Mouse (Mus musculus) intestine, embryonic 14.5 days (tissue): ENCODE measurements around the gene Cd80. TPM values are rescaled to one million over a fixed set of nuclear protein-coding genes. Genes with fewer than 3 reads are reported as not detected.

Experiments used
- ATAC-seq: fragments of 200-750 bp; cut with Nextera tagmentation; replicated peaks from 2 replicates; pipeline ENCODE4 v1.8.0; 2017; ENCODE audit warnings: low read depth, moderate number of reproducible peaks, moderate TSS enrichment, moderate library complexity; ENCODE audit not compliant: low FRiP score, low TSS enrichment
- DNase-seq: peaks from one replicate; pipeline ENCODE4 v3.0.0-alpha.2; 2018; ENCODE audit warnings: low spot score
- H3K27ac ChIP-seq: fragments of 300-500 bp; sonication (generic); 2 replicates; pipeline ENCODE4 v1.5.1; 2014; ENCODE audit warnings: low read depth, mild to moderate bottlenecking, control low read depth
- H3K27me3 ChIP-seq: fragments of 300-500 bp; sonication (generic); replicated peaks from 2 replicates; pipeline ENCODE4 v1.6.1; 2014; ENCODE audit warnings: low read length, control low read depth; ENCODE audit not compliant: control insufficient read depth, insufficient read depth
- H3K36me3 ChIP-seq: fragments of 300-500 bp; sonication (generic); 2 replicates; pipeline ENCODE4 v1.6.1; 2014; ENCODE audit warnings: low read length, control low read depth; ENCODE audit not compliant: control insufficient read depth, insufficient read depth
- H3K4me1 ChIP-seq: fragments of 300-500 bp; sonication (generic); replicated peaks from 2 replicates; pipeline ENCODE4 v1.6.1; 2014; ENCODE audit warnings: low read length, control low read depth, mixed read lengths; ENCODE audit not compliant: control insufficient read depth, insufficient read depth
- H3K4me2 ChIP-seq: fragments of 300-500 bp; sonication (generic); 2 replicates; pipeline ENCODE4 v1.6.1; 2014; ENCODE audit warnings: low read length
- H3K4me3 ChIP-seq: fragments of 300-500 bp; sonication (generic); 2 replicates; pipeline ENCODE4 v1.5.1; 2014; ENCODE audit warnings: low read depth, low read length, control low read depth, mixed read lengths
- H3K9ac ChIP-seq: fragments of 300-500 bp; sonication (generic); 2 replicates; pipeline ENCODE4 v1.6.1; 2014; ENCODE audit warnings: mild to moderate bottlenecking, low read length
- H3K9me3 ChIP-seq: fragments of 300-500 bp; sonication (generic); 2 replicates; pipeline ENCODE4 v1.6.1; 2016; ENCODE audit warnings: low read length, control low read depth; ENCODE audit not compliant: control insufficient read depth
- WGBS: fragments of 180-500 bp; shearing (Covaris S2); extraction: QIAGEN DNeasy Blood & Tissue Kit; methylation state at CpG from one replicate; pipeline ENCODE4 v1.1.7; 2014; 5-methylcytosine and 5-hydroxymethylcytosine counted together
- polyA plus RNA-seq: library from polyadenylated mRNA; unstranded; fragments of >200 nt; fragmentation: Nextera tagmentation; extraction: Ambion mirVana; gene quantifications from 2 replicates; pipeline ENCODE4 v1.2.1, GENCODE M21; 2014

The Cd80 gene
- polyA plus RNA-seq, 1 experiment from 2014 or later = 0.31 TPM

GRCm38 (mm10) chr16:38431446-38432185 lies 23.7 kb upstream of the Cd80 start:
- peaks cover 5% of the 10 kb centered on the region; the same call in 1 of the 2 replicates for H3K4me1 ChIP-seq
- no peaks in the 10 kb centered on the region for H3K36me3 ChIP-seq
- no peak overlapping the region for H3K4me2 ChIP-seq
- WGBS = 34% methylated on average over 13 of the region's 13 CpGs
- no peak overlapping the region for H3K4me3 ChIP-seq
- no peaks in the 10 kb centered on the region for H3K27me3 ChIP-seq
- H3K27ac ChIP-seq = no peak overlapping the region
- no peak for DNase-seq
- no peak for ATAC-seq
- H3K9ac ChIP-seq = no peak overlapping the region
- no peaks in the 10 kb centered on the region for H3K9me3 ChIP-seq

- Histone ChIP-seq H3K9me3 (no peaks in the 10 kb centered on the region), H3K4me3 (no peak within 1 kb of the TSS), H3K4me2 (no peak within 1 kb of the TSS), H3K9ac (no peak within 1 kb of the TSS), H3K4me1 (peaks cover 5% of the 10 kb centered on the region; the same call in 1 of the 2 replicates), H3K27ac (no peak within 1 kb of the TSS), H3K27me3 (no peaks in the 10 kb centered on the region), H3K36me3 (no peaks in the 10 kb centered on the region)
- no peak for DNase-seq
- ATAC-seq = no peak
- WGBS = 74% methylated on average over 11 of the region's 11 CpGs
Observed at GRCm38 (mm10) chr16:38432498-38433425, 22.6 kb upstream of the Cd80 start, which contains the start of gene Pla1a. Gene Pla1a (minus strand): TSS chr16:38433145.

- no peaks in the 10 kb centered on the region for H3K9me3 ChIP-seq
- H3K4me2 ChIP-seq = no peak overlapping the region
- H3K27me3 ChIP-seq = no peaks in the 10 kb centered on the region
- no peaks in the 10 kb centered on the region for H3K36me3 ChIP-seq
- DNase-seq = no peak
- no peak overlapping the region for H3K9ac ChIP-seq
- peaks cover 5% of the 10 kb centered on the region; the same call in 1 of the 2 replicates for H3K4me1 ChIP-seq
- no peak overlapping the region for H3K27ac ChIP-seq
- WGBS = 88% methylated on average over 8 of the region's 8 CpGs
- no peak for ATAC-seq
- H3K4me3 ChIP-seq = no peak overlapping the region
Observed at GRCm38 (mm10) chr16:38433514-38433913, 21.8 kb upstream of the Cd80 start.

- ATAC-seq (no peak), DNase-seq (no peak)
- Histone ChIP-seq H3K4me1 (peaks cover 5% of the 10 kb centered on the region; the same call in 1 of the 2 replicates), H3K27me3 (no peaks in the 10 kb centered on the region), H3K27ac (no peak overlapping the region), H3K4me3 (no peak overlapping the region), H3K4me2 (no peak overlapping the region), H3K36me3 (no peaks in the 10 kb centered on the region), H3K9ac (no peak overlapping the region), H3K9me3 (no peaks in the 10 kb centered on the region)
- WGBS = 89% methylated on average over 4 of the region's 4 CpGs
Observed at GRCm38 (mm10) chr16:38434295-38434795, 21.0 kb upstream of the Cd80 start.

DNA sequence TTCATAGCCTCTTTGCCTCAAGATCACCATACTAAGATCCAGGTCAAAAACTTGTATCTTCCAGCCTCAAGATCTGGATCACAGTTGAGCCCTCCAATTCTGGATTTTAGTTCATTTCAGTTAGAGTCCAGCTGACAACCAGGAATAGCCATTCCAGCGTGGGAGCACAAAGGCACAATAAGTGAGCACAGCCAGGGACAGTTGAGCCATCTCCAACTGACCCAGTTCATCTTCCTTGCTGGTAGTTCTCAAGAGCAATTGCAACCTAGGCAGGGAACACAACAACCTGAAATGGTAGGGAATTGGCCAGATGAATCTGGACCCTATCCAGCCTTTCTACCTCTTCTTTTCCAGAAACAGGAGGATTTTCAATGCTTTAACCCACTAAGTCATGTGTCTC lies 16.2 kb upstream of the Cd80 start:
- no peak overlapping the region for H3K4me3 ChIP-seq
- ATAC-seq (no peak), DNase-seq (no peak)
- H3K36me3 ChIP-seq = peaks cover 12% of the 10 kb centered on the region
- 81% methylated on average over 1 of the region's 1 CpGs for WGBS
- H3K4me2 ChIP-seq = no peak overlapping the region
- H3K27me3 ChIP-seq = no peaks in the 10 kb centered on the region
- no peaks in the 10 kb centered on the region for H3K4me1 ChIP-seq
- H3K9me3 ChIP-seq = no peaks in the 10 kb centered on the region
- no peak overlapping the region for H3K27ac ChIP-seq
- H3K9ac ChIP-seq = no peak overlapping the region

DNA sequence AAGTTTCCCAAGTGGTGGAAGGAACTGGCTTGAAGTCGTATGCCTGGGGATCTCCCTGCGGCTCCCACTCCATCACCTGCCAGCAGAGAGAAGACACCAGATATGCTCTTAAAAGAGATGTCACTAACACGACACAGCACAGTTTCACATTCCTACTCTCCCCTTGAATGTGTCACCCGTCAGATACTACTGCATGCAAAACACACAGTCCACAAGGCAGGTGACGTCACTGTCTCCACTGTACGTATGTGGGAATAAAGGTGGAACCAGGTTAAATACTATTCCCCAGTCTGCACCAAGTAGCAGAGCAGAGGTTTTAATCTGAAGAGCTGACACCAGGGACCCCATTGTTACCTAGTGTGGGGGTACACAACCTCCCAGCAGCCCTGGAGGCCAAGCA lies 15.0 kb upstream of the Cd80 start:
- WGBS = 75% methylated on average over 6 of the region's 6 CpGs
- H3K4me1 ChIP-seq = no peaks in the 10 kb centered on the region

DNA sequence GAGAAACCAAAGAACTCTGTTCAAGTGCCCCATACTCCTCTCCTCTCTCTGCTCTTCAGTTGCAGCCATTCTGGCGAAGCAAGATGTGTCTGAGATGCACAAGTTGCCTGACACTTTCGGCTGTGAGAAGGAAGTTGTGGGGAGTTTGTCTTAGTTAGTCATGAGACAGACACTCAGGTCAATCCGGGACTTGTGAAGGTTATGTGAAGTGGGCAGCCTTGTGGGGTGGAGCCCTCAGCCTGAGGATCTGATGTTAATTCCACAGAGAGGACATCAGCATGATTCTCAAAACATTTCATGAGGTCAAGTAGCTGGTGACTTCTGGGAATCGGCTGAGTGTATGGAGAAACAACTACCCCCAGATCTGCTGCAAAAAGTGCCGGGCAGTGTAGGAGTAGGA lies 13.8 kb upstream of the Cd80 start:
- H3K9me3 ChIP-seq = no peaks in the 10 kb centered on the region
- H3K4me2 ChIP-seq = no peak overlapping the region
- no peak overlapping the region for H3K27ac ChIP-seq
- ATAC-seq (no peak), DNase-seq (no peak)
- peaks cover 35% of the 10 kb centered on the region for H3K36me3 ChIP-seq
- no peaks in the 10 kb centered on the region for H3K4me1 ChIP-seq
- H3K4me3 ChIP-seq = no peak overlapping the region
- 81% methylated on average over 5 of the region's 5 CpGs for WGBS
- H3K27me3 ChIP-seq = no peaks in the 10 kb centered on the region
- H3K9ac ChIP-seq = no peak overlapping the region

More for the DNA sequence above, 15.0 kb upstream of the Cd80 start:
- H3K27me3 ChIP-seq = no peaks in the 10 kb centered on the region
- H3K9ac ChIP-seq = no peak overlapping the region
- no peak for ATAC-seq
- no peak overlapping the region for H3K27ac ChIP-seq
- no peak overlapping the region for H3K4me2 ChIP-seq
- peaks cover 23% of the 10 kb centered on the region for H3K36me3 ChIP-seq
- no peaks in the 10 kb centered on the region for H3K9me3 ChIP-seq
- no peak for DNase-seq
- H3K4me3 ChIP-seq = no peak overlapping the region

DNA sequence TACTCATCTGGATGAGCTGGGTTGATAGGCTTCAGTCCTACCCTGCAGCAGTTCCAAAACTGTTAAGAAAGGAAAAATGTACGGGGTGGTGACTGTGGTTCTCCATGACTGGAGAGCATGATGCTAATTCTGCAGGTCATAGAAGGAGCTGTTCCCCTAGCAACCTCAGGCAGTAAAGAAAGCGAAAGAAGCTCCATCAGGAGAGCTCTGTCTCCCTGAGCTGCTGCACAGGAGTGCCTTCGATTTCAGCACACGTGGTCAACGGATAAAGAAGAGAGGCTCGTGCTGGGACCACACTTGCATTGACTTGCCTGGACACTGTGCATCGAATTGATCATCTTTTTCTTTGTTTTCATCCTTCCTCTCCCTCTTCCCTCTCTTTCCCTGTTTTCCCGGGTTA lies 13.1 kb upstream of the Cd80 start:
- H3K4me2 ChIP-seq = no peak overlapping the region
- no peak overlapping the region for H3K27ac ChIP-seq
- H3K9ac ChIP-seq = no peak overlapping the region
- no peaks in the 10 kb centered on the region for H3K9me3 ChIP-seq
- no peak for ATAC-seq
- peaks cover 41% of the 10 kb centered on the region for H3K36me3 ChIP-seq
- no peak for DNase-seq
- no peaks in the 10 kb centered on the region for H3K4me1 ChIP-seq
- 83% methylated on average over 8 of the region's 8 CpGs for WGBS
- H3K27me3 ChIP-seq = no peaks in the 10 kb centered on the region
- H3K4me3 ChIP-seq = no peak overlapping the region
